28 mouse cellular contexts compared by ENCODE assay signal in genomic region chr16:80083035-80083434, GRCm38 (mm10).
"Had no signal": no experiment of that assay in that cellular context is flagged by ENCODE, and none has a peak within 500 bp of the region (broad histone marks: within the 10 kb centered on the region; RNA-seq: fewer than 3 reads in every experiment).

No protein-coding gene starts in this region.

- H3K4me1 ChIP-seq: limb, embryonic 10.5 days; limb, embryonic 12.5 days; limb, embryonic 13.5 days; limb, embryonic 15.5 days; liver, embryonic 12.5 days; liver, embryonic 13.5 days; liver, embryonic 15.5 days; lung, embryonic 15.5 days; megakaryocyte, embryonic 14.5 days; midbrain, embryonic 10.5 days; midbrain, embryonic 12.5 days; midbrain, embryonic 13.5 days; midbrain, embryonic 15.5 days had no signal

- H3K36me3 ChIP-seq: limb, embryonic 10.5 days; limb, embryonic 12.5 days; limb, embryonic 13.5 days; limb, embryonic 15.5 days; liver, embryonic 12.5 days; liver, embryonic 13.5 days; liver, embryonic 15.5 days; lung, embryonic 15.5 days; midbrain, embryonic 10.5 days; midbrain, embryonic 12.5 days; midbrain, embryonic 13.5 days; midbrain, embryonic 15.5 days had no signal

- DNase-seq: left cerebral cortex, postnatal 4 days; liver; liver, embryonic 13.5 days; liver, postnatal 0 days; lung, adult 18-20 months; lung, adult 2 months; lung, embryonic 14.5 days; lung, postnatal 10 days; lung, postnatal 14 days; lung, postnatal 36 days; lung, postnatal 4 days; midbrain, embryonic 14.5 days had no signal

- H3K4me2 ChIP-seq: limb, embryonic 12.5 days; limb, embryonic 13.5 days; limb, embryonic 15.5 days; liver, embryonic 11.5 days; liver, embryonic 12.5 days; liver, embryonic 13.5 days; liver, embryonic 15.5 days; lung, embryonic 14.5 days; lung, embryonic 15.5 days; midbrain, embryonic 11.5 days; midbrain, embryonic 12.5 days; midbrain, embryonic 13.5 days; midbrain, embryonic 15.5 days had no signal

- H3K27ac ChIP-seq: limb, embryonic 10.5 days; limb, embryonic 12.5 days; limb, embryonic 13.5 days; limb, embryonic 15.5 days; liver, embryonic 12.5 days; liver, embryonic 13.5 days; liver, embryonic 14.5 days; liver, embryonic 15.5 days; lung, embryonic 15.5 days; macrophage; midbrain, embryonic 10.5 days; midbrain, embryonic 12.5 days; midbrain, embryonic 13.5 days; midbrain, embryonic 15.5 days had no signal

- H3K4me3 ChIP-seq: limb, embryonic 10.5 days; limb, embryonic 12.5 days; limb, embryonic 13.5 days; limb, embryonic 15.5 days; liver, embryonic 12.5 days; liver, embryonic 13.5 days; liver, embryonic 15.5 days; lung, embryonic 15.5 days; megakaryocyte, embryonic 14.5 days; midbrain, embryonic 10.5 days; midbrain, embryonic 12.5 days; midbrain, embryonic 13.5 days; midbrain, embryonic 15.5 days had no signal

- H3K27me3 ChIP-seq: limb, embryonic 12.5 days; limb, embryonic 13.5 days; limb, embryonic 15.5 days; liver, embryonic 12.5 days; liver, embryonic 13.5 days; liver, embryonic 15.5 days; lung, embryonic 15.5 days; megakaryocyte, embryonic 14.5 days; midbrain, embryonic 12.5 days; midbrain, embryonic 13.5 days; midbrain, embryonic 15.5 days had no signal
